Mouse (Mus musculus): ENCODE data around the gene Itch. TPM values are rescaled to one million over a fixed set of nuclear protein-coding genes. Genes with fewer than 3 reads are reported as not detected.

Itch gene
- polyA plus RNA-seq, 1 experiment from 2014 or later = 53.6 TPM

- WGBS = 82% methylated on average over 6 of the region's 6 CpGs
- Histone ChIP-seq H3K4me2 (no peak overlapping the region), H3K4me1 (peaks cover 7% of the 10 kb centered on the region), H3K27ac (no peak overlapping the region), H3K9me3 (no peaks in the 10 kb centered on the region), H3K36me3 (no peaks in the 10 kb centered on the region), H3K9ac (no peak overlapping the region), H3K27me3 (no peaks in the 10 kb centered on the region), H3K4me3 (no peak overlapping the region)
- no peak for ATAC-seq (ENCODE audit: borderline replicate concordance, extremely low read depth, low FRiP score, low TSS enrichment)
These were observed 138.6 kb downstream of the Itch start for GRCm38 (mm10) chr2:155271957-155272356.

- 67% methylated on average over 10 of the region's 10 CpGs for WGBS
- Histone ChIP-seq H3K4me2 (no peak overlapping the region), H3K4me1 (peaks cover 13% of the 10 kb centered on the region), H3K9ac (no peak overlapping the region), H3K9me3 (no peaks in the 10 kb centered on the region), H3K27ac (no peak overlapping the region), H3K4me3 (no peak overlapping the region), H3K36me3 (no peaks in the 10 kb centered on the region), H3K27me3 (no peaks in the 10 kb centered on the region)
- ATAC-seq (ENCODE audit: borderline replicate concordance, extremely low read depth, low FRiP score, low TSS enrichment) = no peak
These were observed 139.3 kb downstream of the Itch start for GRCm38 (mm10) chr2:155272396-155273170.

GRCm38 (mm10) chr2:155273603-155274002 lies 140.3 kb downstream of the Itch start:
- Histone ChIP-seq H3K4me3 (no peak overlapping the region), H3K27ac (no peak overlapping the region), H3K27me3 (no peaks in the 10 kb centered on the region), H3K4me1 (peaks cover 14% of the 10 kb centered on the region), H3K4me2 (no peak overlapping the region), H3K36me3 (peaks cover 5% of the 10 kb centered on the region; the same call in 1 of the 2 replicates), H3K9me3 (no peaks in the 10 kb centered on the region), H3K9ac (no peak overlapping the region)
- 80% methylated on average over 8 of the region's 8 CpGs for WGBS
- ATAC-seq (ENCODE audit: borderline replicate concordance, extremely low read depth, low FRiP score, low TSS enrichment) = no peak

GRCm38 (mm10) chr2:155276195-155276594 lies 142.9 kb downstream of the Itch start, which contains the start of gene Map1lc3a:
Map1lc3a (plus strand) TSS chr2:155276297.
- Histone ChIP-seq H3K36me3 (peaks cover 5% of the 10 kb centered on the region; the same call in 1 of the 2 replicates), H3K4me3 (peak within 1 kb of the TSS; percentile 68), H3K9ac (peak within 1 kb of the TSS; percentile 67), H3K4me1 (peaks cover 14% of the 10 kb centered on the region), H3K27me3 (no peaks in the 10 kb centered on the region), H3K9me3 (no peaks in the 10 kb centered on the region), H3K4me2 (peak within 1 kb of the TSS; percentile 69), H3K27ac (peak within 1 kb of the TSS; percentile 71)
- WGBS = under 1% methylated on average over 47 of the region's 47 CpGs
- ATAC-seq (ENCODE audit: borderline replicate concordance, extremely low read depth, low FRiP score, low TSS enrichment) = peak; percentile 90

Other genes starting within 250 kb of the Itch start
- gene Eif2s2, start 240.6 kb upstream of the Itch start, polyA plus RNA-seq (2015; fragmentation: Nextera tagmentation; extraction: Ambion mirVana) = 77.2 and 81.4 TPM in 2 replicates
- gene Gm14226, start 115.2 kb upstream of the Itch start, polyA plus RNA-seq (2015; fragmentation: Nextera tagmentation; extraction: Ambion mirVana) = 0.29 TPM in 2 replicates
- 61.9 and 62.3 TPM in 2 replicates for gene Ahcy, start 59.0 kb upstream of the Itch start, polyA plus RNA-seq (2015; fragmentation: Nextera tagmentation; extraction: Ambion mirVana)
- 360 and 372 TPM in 2 replicates for gene Dynlrb1, start 103.0 kb downstream of the Itch start, polyA plus RNA-seq (2015; fragmentation: Nextera tagmentation; extraction: Ambion mirVana)
- 178 and 182 TPM in 2 replicates for gene Map1lc3a, start 142.8 kb downstream of the Itch start, polyA plus RNA-seq (2015; fragmentation: Nextera tagmentation; extraction: Ambion mirVana)
- 47.5 and 52.2 TPM in 2 replicates for gene Pigu, start 223.9 kb downstream of the Itch start, polyA plus RNA-seq (2015; fragmentation: Nextera tagmentation; extraction: Ambion mirVana)
- gene Trp53inp2, start 247.6 kb downstream of the Itch start, polyA plus RNA-seq (2015; fragmentation: Nextera tagmentation; extraction: Ambion mirVana) = 18.0 and 19.7 TPM in 2 replicates